17 mouse cellular contexts compared by ENCODE assay signal in genomic region chr3:43182785-43183184, GRCm38 (mm10).
"Had no signal": no experiment of that assay in that cellular context is flagged by ENCODE, and none has a peak within 500 bp of the region (broad histone marks: within the 10 kb centered on the region; RNA-seq: fewer than 3 reads in every experiment).

No protein-coding gene starts in this region.

- H3K9ac ChIP-seq: lung, embryonic 14.5 days; midbrain, embryonic 12.5 days; neural tube, embryonic 13.5 days; neural tube, embryonic 15.5 days; stomach, embryonic 15.5 days had no signal

- H3K4me1 ChIP-seq: midbrain, embryonic 10.5 days; midbrain, embryonic 12.5 days; neural tube, embryonic 13.5 days; neural tube, embryonic 15.5 days; stomach, embryonic 15.5 days had no signal

- DNase-seq: lung, adult 18-20 months; lung, embryonic 14.5 days; lung, postnatal 10 days; lung, postnatal 4 days; midbrain, embryonic 14.5 days; right cerebral cortex, postnatal 14 days; thymus, adult 2 months; thymus, postnatal 25 days; thymus, postnatal 4 days had no signal

- H3K27ac ChIP-seq: midbrain, embryonic 10.5 days; midbrain, embryonic 12.5 days; neural tube, embryonic 13.5 days; neural tube, embryonic 15.5 days; stomach, embryonic 15.5 days; stomach, postnatal 0 days had no signal

- H3K4me3 ChIP-seq: midbrain, embryonic 10.5 days; midbrain, embryonic 12.5 days; myocyte; neural tube, embryonic 13.5 days; neural tube, embryonic 15.5 days; stomach, embryonic 15.5 days had no signal

- H3K9me3 ChIP-seq: midbrain, embryonic 12.5 days; neural tube, embryonic 13.5 days; neural tube, embryonic 15.5 days; stomach, embryonic 15.5 days had no signal

- H3K36me3 ChIP-seq: midbrain, embryonic 10.5 days; midbrain, embryonic 12.5 days; neural tube, embryonic 13.5 days; neural tube, embryonic 15.5 days; stomach, embryonic 15.5 days had no signal

- H3K4me2 ChIP-seq: lung, embryonic 14.5 days; midbrain, embryonic 12.5 days; neural tube, embryonic 13.5 days; neural tube, embryonic 15.5 days; stomach, embryonic 15.5 days had no signal

- H3K27me3 ChIP-seq: midbrain, embryonic 12.5 days; neural tube, embryonic 13.5 days; neural tube, embryonic 15.5 days; stomach, embryonic 15.5 days had no signal

- ATAC-seq: midbrain, embryonic 16.5 days had no signal
